Mouse (Mus musculus): Measurements from ENCODE around the gene Tcf7l2. TPM values are rescaled to one million over a fixed set of nuclear protein-coding genes. Genes with fewer than 3 reads are reported as not detected.

The Tcf7l2 gene
- polyA plus RNA-seq (2014; fragmentation: Illumina TruSeq; extraction: RNeasy Lipid Tissue Mini Kit (QIAGEN cat#74804)): 39.3 TPM

GRCm38 (mm10) chr19:55741439-55741928 is at the start of gene Tcf7l2:
Tcf7l2 (plus strand) TSS chr19:55741820.

